Mouse (Mus musculus) frontal cortex, adult 2 months (tissue): Measurements from ENCODE around the gene Lrrfip1. TPM values are rescaled to one million over a fixed set of nuclear protein-coding genes. Genes with fewer than 3 reads are reported as not detected.

Experiments
- DNase-seq, 2 experiments: peaks; one replicate each; pipeline ENCODE4 v3.0.0; 2022; ENCODE audit warnings: low spot score in 1 of 2; ENCODE audit errors: extremely low spot score in 1 of 2
- polyA plus RNA-seq: library from polyadenylated mRNA; depleted of rRNA; stranded (reverse); fragments of >200 nt; gene quantifications from 2 replicates; pipeline ENCODE4 v1.2.3, GENCODE M21; 2012; rRNA removed

The Lrrfip1 gene
- 76.0 and 85.8 TPM in 2 replicates for polyA plus RNA-seq

GRCm38 (mm10) chr1:90998268-90998890, at the start of gene Lrrfip1:
Gene Lrrfip1, plus strand, starts transcription at chr1:90998737.
- DNase-seq: peak in 1 of 2 experiments; percentile 65

GRCm38 (mm10) chr1:90949309-90949708, 49.2 kb upstream of the Lrrfip1 start:
- no peak for DNase-seq

- DNase-seq: no peak
Measured at GRCm38 (mm10) chr1:90951670-90952069, 46.9 kb upstream of the Lrrfip1 start.

- DNase-seq: no peak
Measured at GRCm38 (mm10) chr1:90952808-90953207, 45.7 kb upstream of the Lrrfip1 start, which contains the start of gene Prlh. Gene Prlh, plus strand, starts transcription at chr1:90953108.

GRCm38 (mm10) chr1:90953688-90954087, 44.8 kb upstream of the Lrrfip1 start:
- DNase-seq: no peak

GRCm38 (mm10) chr1:90956245-90957096, 42.1 kb upstream of the Lrrfip1 start:
- peak in 1 of 2 experiments; percentile 87 for DNase-seq

GRCm38 (mm10) chr1:90962526-90962925, 36.0 kb upstream of the Lrrfip1 start:
- no peak for DNase-seq

- no peak for DNase-seq
Measured at GRCm38 (mm10) chr1:90962994-90963393, 35.5 kb upstream of the Lrrfip1 start.

- no peak for DNase-seq
Measured at GRCm38 (mm10) chr1:90967583-90967982, 31.0 kb upstream of the Lrrfip1 start.

- peak in 1 of 2 experiments; percentile 50 for DNase-seq
Measured at GRCm38 (mm10) chr1:90968649-90969048, 29.9 kb upstream of the Lrrfip1 start.

GRCm38 (mm10) chr1:90969347-90969784, 29.2 kb upstream of the Lrrfip1 start, which contains the start of gene Rab17:
Gene Rab17, minus strand, starts transcription at chr1:90969661.
- DNase-seq: no peak

- DNase-seq: no peak
Measured at GRCm38 (mm10) chr1:90969881-90970390, 28.6 kb upstream of the Lrrfip1 start.

GRCm38 (mm10) chr1:90972911-90973573, 25.5 kb upstream of the Lrrfip1 start:
- DNase-seq: peak; percentile 76 to 99

- DNase-seq: no peak
Measured at GRCm38 (mm10) chr1:90973574-90973911, 25.0 kb upstream of the Lrrfip1 start.

- DNase-seq: peak; percentile 69 to 71
Measured at GRCm38 (mm10) chr1:90974906-90975649, 23.5 kb upstream of the Lrrfip1 start.

- DNase-seq: no peak
Measured at GRCm38 (mm10) chr1:90975960-90976359, 22.6 kb upstream of the Lrrfip1 start.

GRCm38 (mm10) chr1:90980638-90981330, 17.8 kb upstream of the Lrrfip1 start:
- DNase-seq: peak in 1 of 2 experiments; percentile 46

GRCm38 (mm10) chr1:90981346-90981745, 17.2 kb upstream of the Lrrfip1 start:
- peak in 1 of 2 experiments; percentile 35 for DNase-seq

- DNase-seq: no peak
Measured at GRCm38 (mm10) chr1:90995916-90996315, 2.6 kb upstream of the Lrrfip1 start.

GRCm38 (mm10) chr1:90997136-90997535, 1.4 kb upstream of the Lrrfip1 start:
- no peak for DNase-seq
